Mouse (Mus musculus) liver, embryonic 14 days (tissue): ENCODE data around the gene Hspbp1. TPM values are rescaled to one million over a fixed set of nuclear protein-coding genes. Genes with fewer than 3 reads are reported as not detected.

ENCODE experiments used
- polyA plus RNA-seq: library from polyadenylated mRNA; depleted of rRNA; stranded (reverse); fragments of >200 nt; gene quantifications from 2 replicates; pipeline ENCODE4 v1.2.3, GENCODE M21; 2012; rRNA removed

Gene Hspbp1
- polyA plus RNA-seq = 27.9 and 31.5 TPM in 2 replicates

DNA sequence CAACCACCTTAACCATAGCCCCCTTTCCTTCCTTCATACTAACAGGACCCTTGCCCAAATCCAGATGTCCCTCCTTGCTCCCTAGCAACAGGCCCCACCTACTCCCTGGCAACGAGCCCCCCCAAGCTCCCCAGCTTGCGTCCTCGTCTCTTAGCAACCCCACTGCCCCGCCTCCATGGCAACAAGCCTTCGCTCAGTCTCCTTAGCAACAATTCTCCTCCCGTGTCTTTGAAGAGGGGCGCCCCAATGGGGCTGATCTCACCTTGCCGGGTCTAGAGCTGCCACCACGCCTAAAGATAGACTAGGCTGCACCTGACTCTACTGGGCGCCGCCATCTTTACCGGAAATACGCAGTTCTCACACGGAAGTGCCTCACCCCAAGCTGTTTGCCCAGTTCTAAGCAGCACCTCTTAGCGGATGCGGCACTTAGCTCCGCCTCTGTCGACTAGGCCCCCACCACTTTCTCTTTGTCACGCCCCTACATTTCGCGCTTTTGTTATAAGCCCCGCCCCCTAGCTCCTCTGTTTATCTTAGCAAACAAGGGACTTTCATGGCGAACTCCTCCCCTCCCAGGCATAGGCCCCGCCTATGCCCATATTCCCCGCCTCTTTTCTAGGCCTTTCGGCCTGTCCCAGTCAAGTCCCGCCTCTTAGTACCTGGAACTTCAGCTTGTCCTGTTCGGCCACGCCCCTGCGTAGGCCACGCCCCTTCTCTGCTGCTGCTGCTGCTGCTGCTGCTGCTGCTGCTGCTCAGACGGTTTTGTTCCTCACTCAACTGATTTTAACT lies at the start of gene Hspbp1:
Hspbp1 (minus strand) TSS at position 437 of the 786 bp plus-strand sequence.

DNA sequence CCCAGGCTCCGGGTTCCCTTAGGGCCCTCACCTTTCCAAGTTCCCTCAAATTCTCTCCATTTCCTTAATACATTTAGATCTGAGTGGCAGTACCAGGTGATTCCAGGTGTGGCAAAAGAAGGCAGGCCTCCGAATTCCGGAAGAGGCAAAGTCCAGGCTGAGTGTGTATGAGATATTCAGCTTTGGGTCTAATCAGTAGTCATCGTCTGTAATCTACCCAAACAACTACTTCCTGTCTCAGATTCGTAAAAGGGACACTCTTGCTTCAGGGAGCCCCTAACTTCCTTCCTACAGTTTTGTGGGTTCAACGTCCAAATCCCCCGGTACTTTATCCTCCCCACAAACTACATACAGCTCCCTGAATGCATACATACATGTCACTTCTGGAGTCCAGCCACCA lies 40.3 kb upstream of the Hspbp1 start, which contains the start of gene Tmem150b:
Tmem150b (minus strand) TSS at position 81 of the 400 bp plus-strand sequence.

GRCm38 (mm10) chr7:4690387-4690786 lies 5.5 kb upstream of the Hspbp1 start, which contains the start of gene Brsk1:
TSS of gene Brsk1 (plus strand) at chr7:4690604.

GRCm38 (mm10) chr7:4658912-4659551 lies 25.8 kb downstream of the Hspbp1 start, which contains the start of gene Ppp6r1:
TSS of gene Ppp6r1 (minus strand) at chr7:4659019.

DNA sequence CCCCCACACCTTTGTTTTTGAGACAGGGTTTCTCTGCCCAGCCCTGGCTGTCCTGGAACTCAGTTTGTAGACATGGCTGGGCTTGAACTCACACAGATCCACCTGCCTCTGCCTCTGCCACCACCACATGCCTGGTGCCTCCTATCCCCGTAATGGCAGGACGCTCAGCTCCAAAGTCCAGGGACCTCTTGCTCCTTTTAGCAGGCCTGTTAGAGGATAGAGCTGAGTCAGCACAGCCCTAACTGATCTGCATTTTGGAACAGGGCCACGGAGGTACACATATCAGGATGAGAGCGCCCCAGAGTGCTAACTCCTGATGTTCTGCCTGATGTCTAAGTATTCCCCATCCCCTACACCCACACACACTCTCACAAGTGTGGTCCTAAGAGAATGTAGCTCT lies 53.8 kb downstream of the Hspbp1 start, which contains the start of gene Tmem86b:
Tmem86b (minus strand) TSS at position 392 of the 400 bp plus-strand sequence.

Other genes starting within 250 kb of the Hspbp1 start
- 3.2 and 4.1 TPM in 2 replicates for gene Rdh13, start 239.4 kb downstream of the Hspbp1 start, polyA plus RNA-seq
- gene Eps8l1, start 224.4 kb downstream of the Hspbp1 start, polyA plus RNA-seq = 0.50 and 1.1 TPM in 2 replicates
- gene Ppp1r12c, start 183.4 kb downstream of the Hspbp1 start, polyA plus RNA-seq = 20.8 and 26.5 TPM in 2 replicates
- gene Tnnt1, start 168.7 kb downstream of the Hspbp1 start, polyA plus RNA-seq = 4.0 and 12.5 TPM in 2 replicates
- 0.36 and 0.44 TPM in 2 replicates for gene Tnni3, start 160.8 kb downstream of the Hspbp1 start, polyA plus RNA-seq
- 0.26 and 0.35 TPM in 2 replicates for gene Dnaaf3, start 152.6 kb downstream of the Hspbp1 start, polyA plus RNA-seq
- 0.07 and 0.17 TPM in 2 replicates for gene Syt5, start 137.5 kb downstream of the Hspbp1 start, polyA plus RNA-seq
- 0.01 TPM in 1 of 2 replicates, not detected in the other for gene Ptprh, start 81.0 kb downstream of the Hspbp1 start, polyA plus RNA-seq
- 28.2 and 34.6 TPM in 2 replicates for gene Tmem86b, start 53.6 kb downstream of the Hspbp1 start, polyA plus RNA-seq
- gene Ppp6r1, start 26.0 kb downstream of the Hspbp1 start, polyA plus RNA-seq = 27.4 and 32.4 TPM in 2 replicates
- gene Brsk1, start 5.5 kb upstream of the Hspbp1 start, polyA plus RNA-seq = 0.37 and 0.41 TPM in 2 replicates
- 0.30 and 0.32 TPM in 2 replicates for gene Tmem150b, start 40.2 kb upstream of the Hspbp1 start, polyA plus RNA-seq
- gene Kmt5c, start 55.0 kb upstream of the Hspbp1 start, polyA plus RNA-seq = 68.0 and 81.2 TPM in 2 replicates
- gene Cox6b2, start 68.0 kb upstream of the Hspbp1 start, polyA plus RNA-seq = 104 and 108 TPM in 2 replicates
- gene Fam71e2, start 86.2 kb upstream of the Hspbp1 start, polyA plus RNA-seq = not detected in 2 replicates
- gene Il11, start 97.8 kb upstream of the Hspbp1 start, polyA plus RNA-seq = 0.02 TPM in 2 replicates
- not detected in 2 replicates for gene Tmem190, start 97.9 kb upstream of the Hspbp1 start, polyA plus RNA-seq
- 6.5 and 7.0 TPM in 2 replicates for gene Tmem238, start 104.6 kb upstream of the Hspbp1 start, polyA plus RNA-seq
- gene Rpl28, start 107.8 kb upstream of the Hspbp1 start, polyA plus RNA-seq = 272 and 305 TPM in 2 replicates
- gene Ube2s, start 127.5 kb upstream of the Hspbp1 start, polyA plus RNA-seq = 224 and 291 TPM in 2 replicates
- 0.01 and 0.02 TPM in 2 replicates for gene Shisa7, start 159.6 kb upstream of the Hspbp1 start, polyA plus RNA-seq
- 1.9 and 2.1 TPM in 2 replicates for gene Isoc2b, start 185.2 kb upstream of the Hspbp1 start, polyA plus RNA-seq
- gene Isoc2a, start 192.1 kb upstream of the Hspbp1 start, polyA plus RNA-seq = 5.9 and 6.6 TPM in 2 replicates
- gene Gm36210, start 221.4 kb upstream of the Hspbp1 start, polyA plus RNA-seq = 0.07 and 0.08 TPM in 2 replicates
- 2.6 and 2.8 TPM in 2 replicates for gene Zfp628, start 230.1 kb upstream of the Hspbp1 start, polyA plus RNA-seq
- gene Nat14, start 237.0 kb upstream of the Hspbp1 start, polyA plus RNA-seq = 0.36 and 0.53 TPM in 2 replicates
- gene Ssc5d, start 240.7 kb upstream of the Hspbp1 start, polyA plus RNA-seq = 0.08 and 0.35 TPM in 2 replicates